Mouse (Mus musculus): ENCODE measurements around the gene Abcc12.

Gene Abcc12

DNA sequence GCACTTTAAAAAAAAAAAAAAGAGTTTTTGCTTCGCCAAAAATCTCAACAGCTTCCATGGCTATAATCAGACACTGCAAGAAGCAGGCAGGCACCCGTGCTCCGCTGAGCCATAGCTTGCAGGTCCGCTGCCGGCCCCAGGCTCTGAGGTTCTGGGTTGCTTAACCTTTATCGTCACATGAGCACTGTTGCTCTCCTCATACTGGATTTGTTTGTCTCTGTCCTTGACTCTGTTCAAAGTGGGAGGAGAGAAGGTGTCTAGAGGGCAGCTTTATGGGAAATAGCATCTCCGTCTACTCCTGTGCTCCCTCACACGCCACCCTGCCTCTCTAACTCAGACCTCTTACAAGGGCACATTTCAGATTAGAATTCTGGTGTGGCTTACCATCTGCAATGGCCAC lies 1.8 kb downstream of the Abcc12 start:
- DNase-seq (ENCODE audit: low read depth, low spot score) = no peak

DNA sequence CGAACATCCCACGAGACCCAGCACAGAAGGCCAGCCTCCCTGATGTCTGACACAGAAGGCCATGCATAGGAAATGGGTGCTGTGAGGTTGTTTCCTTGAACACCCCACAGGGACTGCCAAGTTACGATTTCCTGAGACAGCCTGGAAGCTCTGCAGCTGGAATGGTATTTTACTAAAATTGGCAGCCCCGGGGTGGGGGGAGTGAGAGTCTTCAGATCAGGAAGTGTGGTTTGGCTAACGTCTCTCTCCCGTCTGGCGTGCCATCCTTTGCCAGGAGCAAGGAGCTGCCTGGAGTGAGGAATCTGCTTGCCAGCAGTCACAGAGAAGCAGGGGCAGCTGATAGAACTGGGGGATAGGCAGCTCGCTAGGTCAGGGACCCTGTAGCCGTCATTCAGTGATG lies 2.4 kb downstream of the Abcc12 start:
- no peak for DNase-seq (ENCODE audit: low read depth, low spot score)

DNA sequence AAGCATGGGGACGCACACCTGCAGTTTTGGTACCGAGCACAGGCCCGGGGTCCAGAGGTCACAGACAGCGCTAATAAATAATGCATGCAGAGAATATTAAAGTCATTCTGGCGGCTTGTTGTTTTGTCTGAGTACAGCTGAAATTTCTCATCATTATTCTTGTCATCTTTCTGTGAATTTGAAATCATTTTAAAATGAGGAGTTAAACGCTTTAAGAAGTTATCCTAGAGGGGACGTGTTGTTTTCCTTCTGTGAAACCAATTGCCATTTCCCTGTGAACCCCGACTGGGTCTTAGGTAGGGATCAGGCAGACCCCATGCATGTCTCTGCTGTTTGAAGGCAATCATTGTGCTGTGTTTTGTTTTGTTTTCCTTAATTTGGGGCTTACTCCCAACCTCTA lies 2.9 kb downstream of the Abcc12 start:
- no peak for DNase-seq (ENCODE audit: low read depth, low spot score)

DNA sequence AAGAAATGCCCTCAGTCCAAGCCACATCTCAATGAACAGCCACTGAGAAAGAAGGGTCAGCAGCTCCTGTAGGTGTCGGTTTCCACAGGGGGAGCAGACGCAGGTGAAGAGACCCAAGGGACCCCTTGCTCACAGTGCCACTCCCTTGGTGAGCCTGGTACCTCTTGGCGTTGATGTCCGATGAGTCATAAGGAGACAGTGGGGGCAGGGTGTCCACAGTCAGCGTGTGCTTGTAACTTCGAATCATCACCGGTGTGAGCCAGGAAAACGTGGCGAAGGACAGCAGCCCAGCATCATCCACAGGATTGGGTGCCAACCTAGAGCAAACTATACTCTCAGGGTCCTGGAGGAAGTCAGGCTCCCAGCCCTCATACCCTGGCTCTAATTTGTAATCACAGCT lies 16.8 kb downstream of the Abcc12 start:
- DNase-seq (ENCODE audit: low read depth, low spot score) = no peak

DNA sequence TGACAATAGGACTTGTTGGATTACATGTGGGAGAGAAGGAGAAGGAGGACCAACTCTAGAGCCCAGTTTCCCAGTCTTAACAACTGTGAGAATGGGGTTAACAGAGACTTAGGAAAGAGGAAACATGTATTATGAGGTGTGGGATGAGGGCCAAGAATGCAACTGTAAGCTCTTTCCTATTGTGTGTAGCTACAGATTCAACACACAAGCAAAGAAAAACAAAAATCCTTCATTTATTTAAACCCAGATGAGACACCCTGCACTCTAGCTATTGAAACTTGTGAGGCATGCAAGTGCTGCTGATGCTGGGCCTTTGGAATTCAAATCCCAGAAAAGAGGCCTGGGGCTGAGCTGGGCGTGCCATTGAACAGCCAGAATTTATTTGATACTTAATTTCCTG lies 18.7 kb downstream of the Abcc12 start:
- DNase-seq (ENCODE audit: low read depth, low spot score) = no peak

DNA sequence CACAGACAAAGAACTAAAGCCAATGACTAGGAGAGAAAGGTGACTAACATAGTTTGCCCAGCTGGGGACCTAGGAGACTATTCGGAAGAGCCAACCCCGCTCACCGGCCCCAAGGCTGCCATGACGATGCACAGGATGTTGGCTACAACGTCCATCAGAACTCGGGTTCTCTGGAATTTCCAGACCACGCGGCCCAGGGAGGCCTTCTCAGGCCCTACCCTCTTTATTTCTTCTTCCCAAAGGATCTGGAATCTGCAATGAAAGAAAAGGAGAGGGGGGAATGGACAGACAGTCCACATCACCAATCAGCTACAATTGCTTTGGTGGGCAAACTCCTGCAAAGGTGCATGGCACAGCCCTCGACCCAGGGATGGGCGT lies 19.8 kb downstream of the Abcc12 start:
- peak; percentile 32 for DNase-seq (ENCODE audit: low read depth, low spot score)

DNA sequence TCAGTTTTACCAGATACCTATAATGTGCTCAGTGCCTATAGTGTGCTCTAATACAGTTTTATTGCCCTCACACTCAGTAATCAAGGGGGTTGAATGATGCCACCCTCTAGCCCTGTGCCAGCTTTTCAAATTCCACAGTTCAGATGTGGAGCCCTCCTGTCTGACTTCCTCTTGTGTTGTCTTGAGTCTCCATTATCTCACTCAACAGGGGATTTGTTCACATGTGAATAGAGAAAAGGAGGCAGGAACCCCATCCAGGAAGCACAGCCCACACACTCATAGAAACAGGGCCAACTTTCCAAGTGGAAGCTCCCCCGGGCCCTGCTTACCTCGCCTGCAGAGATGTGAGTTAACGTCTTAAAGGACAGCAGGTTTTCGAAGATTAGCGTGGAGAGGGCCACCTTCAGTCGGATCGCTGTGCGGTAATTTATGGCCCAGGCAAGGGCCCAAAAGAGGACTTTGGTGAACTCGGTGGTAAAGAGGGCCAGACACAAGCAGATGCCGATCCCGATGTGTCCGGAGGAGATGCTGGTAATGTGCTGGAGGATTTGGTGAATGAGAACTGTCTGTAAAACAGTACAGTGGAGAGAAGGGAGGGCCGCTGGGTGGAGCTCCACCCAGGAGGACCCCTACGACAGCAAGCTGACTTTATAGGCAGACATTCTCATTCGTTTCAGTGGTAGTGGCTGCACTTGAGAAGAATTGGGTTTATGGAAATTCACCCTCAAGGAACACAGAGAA lies 20.4 kb downstream of the Abcc12 start:
- DNase-seq (ENCODE audit: low read depth, low spot score) = peak; percentile 25

DNA sequence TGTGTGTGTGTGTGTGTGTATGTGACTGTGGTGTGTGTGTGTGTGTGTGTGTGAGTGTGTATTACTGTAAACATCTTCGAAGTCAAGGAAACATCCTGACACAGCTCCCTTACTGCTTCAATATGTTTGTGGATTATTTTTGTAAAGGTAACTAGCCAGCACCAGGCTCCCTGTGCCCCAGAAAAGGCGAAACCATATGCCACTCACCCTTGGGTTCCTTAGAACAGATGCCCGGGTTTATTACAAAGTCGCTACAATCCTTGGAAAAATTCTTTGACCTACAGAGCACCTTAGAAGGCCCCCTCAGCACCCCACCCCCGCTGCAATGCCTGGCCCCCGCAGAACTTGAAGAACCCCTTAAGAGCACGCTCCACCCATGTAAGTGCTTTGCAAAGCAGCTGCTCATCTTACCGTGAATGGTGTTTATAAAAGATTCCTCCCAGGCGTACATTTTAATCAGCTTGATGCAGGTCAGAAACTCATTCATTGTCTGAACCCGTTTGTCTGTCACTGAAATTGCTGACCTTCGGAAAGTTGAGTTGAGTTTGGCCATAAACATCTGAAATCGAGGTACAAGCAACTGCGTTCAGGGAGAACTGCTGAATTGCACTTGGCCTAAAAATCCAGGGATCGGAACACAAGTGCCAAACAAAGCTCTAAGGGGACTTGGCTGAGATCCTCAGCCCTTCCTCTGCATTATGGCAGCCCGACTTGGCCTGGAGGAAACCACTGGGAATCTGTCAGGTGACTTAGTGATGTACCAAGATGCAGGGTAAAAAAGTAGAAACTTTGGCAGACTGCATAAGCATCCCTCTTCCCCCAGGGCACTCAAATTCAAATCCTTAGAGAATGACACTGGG lies 23.1 kb downstream of the Abcc12 start:
- no peak for DNase-seq (ENCODE audit: low read depth, low spot score)

DNA sequence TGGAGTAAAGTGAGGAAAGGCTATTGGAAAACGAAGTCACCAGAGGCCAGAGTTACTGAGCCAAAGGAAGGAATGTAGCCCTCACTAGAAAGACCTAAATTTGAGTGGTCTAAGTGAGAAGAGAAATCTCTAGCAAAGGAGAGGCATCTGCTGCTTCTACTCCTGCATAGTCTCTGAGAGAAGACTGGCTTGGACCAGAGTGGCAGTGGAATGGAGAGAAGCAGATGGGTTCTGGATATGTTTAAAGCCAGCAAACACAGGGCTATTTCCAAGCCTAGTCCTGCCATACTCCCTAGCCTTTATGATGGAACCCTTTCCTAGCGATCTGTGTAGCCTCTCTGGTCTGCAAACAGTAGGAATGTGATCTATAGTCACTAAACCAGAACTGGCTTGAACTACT lies 24.9 kb downstream of the Abcc12 start:
- no peak for DNase-seq (ENCODE audit: low read depth, low spot score)

DNA sequence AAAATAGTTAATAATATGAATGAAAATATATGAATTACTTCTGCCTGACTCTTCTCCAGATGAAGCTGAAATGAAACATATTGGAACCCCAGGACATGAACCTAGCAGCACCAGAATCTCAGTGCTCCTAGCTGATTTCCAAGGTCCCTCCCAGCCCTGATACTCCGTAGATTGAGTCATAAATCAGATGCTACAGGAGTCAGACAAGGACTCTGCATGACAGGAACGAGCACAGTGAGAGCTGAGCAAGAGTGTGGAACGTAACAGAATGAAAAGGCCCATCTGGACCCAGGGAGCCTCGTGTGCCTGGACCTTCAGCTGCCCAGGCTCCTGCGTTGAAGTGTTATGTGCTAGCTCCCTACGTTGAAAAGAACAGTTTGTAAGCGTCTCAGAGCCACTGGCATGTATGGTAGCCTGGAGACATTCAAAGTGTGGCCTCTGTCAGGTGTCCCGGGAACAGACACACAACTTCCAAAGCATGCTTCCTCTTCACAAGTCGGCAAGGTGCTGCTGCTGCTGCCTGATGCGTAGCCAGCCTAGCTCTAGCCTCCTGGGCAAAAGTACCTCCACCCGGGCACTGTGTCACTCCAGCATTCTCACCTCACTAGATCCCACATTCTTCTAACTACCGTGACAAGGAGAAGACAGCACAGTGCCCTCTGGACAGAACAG lies 26.1 kb downstream of the Abcc12 start:
- no peak for DNase-seq (ENCODE audit: low read depth, low spot score)

DNA sequence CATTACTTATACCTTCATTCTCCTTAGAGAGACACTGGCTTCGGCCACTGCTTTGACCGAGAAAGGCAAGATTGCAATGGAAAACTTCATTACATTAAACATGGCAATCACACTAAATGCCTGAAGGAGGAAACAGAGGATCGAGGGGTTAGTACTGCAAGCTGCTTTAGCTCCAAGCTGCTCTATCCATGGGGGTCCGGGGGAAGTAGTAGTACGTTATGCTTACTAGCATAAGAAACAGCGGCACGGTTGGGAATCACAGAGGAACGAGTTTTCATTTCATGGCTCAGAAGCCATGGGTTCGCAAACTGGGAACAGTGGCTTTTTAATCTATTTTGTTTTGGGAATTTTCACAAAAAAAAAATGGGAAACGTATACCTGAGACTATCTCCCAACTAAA lies 30.0 kb downstream of the Abcc12 start:
- DNase-seq (ENCODE audit: low read depth, low spot score) = peak; percentile 63

DNA sequence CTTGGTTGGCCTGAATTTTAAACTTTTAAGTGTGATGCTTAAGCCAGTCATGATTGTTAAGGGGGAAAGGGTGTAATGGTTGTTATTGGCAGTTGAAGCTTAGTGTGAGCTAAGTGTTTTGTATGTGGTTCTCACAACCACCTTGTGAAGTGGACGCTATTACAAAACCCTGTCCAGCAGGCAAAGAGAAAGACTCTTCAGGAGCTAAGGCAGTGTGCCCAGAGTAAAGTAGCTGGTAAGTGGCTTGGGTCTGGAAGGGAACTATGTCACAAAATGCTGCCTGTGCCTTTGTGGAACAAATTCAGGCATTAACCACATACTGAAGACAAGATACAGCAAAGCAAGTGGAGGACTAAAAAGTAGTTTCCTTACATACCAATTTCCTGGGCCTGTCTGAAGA lies 34.5 kb downstream of the Abcc12 start:
- DNase-seq (ENCODE audit: low read depth, low spot score) = no peak

DNA sequence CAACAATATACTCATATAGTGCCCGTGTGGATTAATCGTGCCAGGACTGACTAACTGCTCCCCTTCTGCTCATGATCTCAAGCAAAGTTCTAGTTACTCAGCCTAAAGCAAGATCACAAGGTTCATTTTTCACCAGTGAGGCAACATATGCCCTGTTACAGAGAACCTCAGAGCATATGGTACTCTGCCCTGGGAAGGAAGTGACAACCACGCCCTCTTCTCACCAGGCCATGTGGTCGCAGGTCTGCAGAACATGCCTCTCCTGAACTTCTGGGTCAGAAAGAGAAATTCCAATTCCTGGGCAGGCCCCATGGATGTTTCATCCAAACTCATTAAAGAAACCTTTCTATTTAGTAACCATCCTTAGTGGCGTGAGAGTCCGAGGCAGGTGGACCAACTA lies 39.6 kb downstream of the Abcc12 start:
- DNase-seq (ENCODE audit: low read depth, low spot score) = no peak

DNA sequence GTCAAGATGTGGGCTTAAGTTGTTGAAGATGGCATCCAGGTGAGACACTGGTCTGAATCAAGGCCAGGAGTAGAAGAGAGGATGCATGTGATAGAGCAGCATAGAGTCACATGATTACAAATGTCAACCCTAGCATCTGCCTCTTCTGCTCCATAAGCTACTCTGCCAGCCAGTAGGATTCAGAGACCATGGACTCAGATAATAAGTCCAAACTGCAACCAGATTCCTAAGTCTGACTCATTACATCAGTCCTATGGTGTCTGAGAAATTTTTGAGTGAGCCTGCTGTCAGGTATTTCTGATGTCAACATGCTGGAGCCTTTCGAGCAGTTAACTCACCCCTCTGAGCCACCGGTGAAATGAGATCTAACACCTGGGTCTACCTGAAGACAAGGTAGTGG lies 40.1 kb downstream of the Abcc12 start:
- no peak for DNase-seq (ENCODE audit: low read depth, low spot score)

DNA sequence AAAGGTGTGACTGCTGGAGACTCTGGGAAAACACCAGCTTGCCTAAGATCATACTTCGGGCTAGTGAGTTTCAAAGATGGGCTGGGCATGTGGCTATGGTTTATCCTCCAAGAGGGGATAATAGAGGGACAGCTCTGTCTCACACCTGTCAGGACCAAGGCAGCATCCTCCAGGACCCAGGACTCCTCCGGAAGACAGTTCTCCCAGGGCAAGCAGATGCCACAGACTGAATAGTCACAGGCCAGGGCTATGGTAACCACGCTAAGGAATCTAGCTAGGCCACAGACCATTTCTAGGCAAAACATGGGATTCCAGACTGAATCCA lies 43.9 kb downstream of the Abcc12 start:
- no peak for DNase-seq (ENCODE audit: low read depth, low spot score)

DNA sequence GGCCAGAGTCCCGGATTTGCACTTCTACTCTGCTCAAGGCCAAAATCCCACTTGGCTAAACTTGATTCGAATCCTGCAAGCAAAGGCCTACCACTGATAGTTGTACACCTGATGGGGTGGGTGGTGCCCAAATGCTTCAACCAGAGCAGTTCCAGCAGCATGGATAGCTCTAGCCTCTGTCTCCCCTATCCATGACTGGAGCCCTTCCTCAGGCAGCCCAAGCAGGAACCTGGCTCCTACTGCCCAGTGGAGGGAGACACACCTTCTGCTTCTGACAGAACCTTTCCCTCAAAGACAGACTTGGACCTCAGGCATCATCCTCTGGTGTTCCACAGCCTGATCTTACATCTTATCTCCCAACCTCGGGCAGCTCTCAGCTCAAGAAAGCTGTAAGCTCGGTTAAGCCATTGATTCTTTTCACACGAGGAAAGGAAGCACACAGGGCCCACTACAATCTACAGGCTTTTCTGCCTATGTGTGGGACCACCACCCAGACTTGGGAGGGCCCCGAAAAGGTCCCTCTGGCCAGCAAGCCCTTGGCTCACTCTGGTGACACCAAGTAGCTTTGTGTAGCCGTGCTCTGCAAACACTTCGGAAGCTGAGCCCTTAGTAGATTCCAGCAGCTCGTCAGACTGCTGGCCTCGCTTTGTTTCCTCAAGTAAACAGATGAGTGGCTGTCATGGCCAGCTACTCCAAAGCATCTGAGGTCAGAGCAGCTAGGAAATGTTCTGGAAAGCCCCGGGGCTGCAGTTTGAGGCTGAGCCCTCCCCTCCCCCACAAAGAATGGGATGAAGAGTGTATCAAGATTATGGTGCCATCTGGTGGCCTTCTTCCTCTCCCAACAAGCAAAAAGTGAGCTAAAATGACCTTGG lies 44.5 kb downstream of the Abcc12 start:
- peak; percentile 55 for DNase-seq (ENCODE audit: low read depth, low spot score)

DNA sequence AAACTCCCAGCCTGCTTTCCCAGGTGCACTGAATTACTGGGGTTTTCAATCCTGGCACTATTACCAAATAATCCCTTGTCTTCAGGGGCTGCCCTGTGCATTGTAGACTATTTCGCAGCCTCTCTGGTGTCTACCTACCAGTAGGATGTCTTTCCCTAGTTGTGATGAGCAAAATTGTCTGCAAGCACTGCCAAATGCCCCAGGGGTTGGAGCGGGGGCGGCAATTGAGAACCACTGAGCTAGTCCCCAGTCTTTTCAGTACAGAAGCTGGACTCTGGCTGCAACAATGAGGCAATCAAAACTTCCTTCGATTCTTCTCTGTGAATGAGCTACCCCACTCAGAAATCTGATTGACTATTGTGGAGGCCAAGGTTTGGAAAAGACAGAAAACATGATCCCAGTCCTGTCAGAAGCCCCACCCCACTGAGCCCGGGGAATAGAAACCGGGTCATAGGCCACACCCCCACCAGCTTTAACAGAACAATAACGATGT lies 45.4 kb downstream of the Abcc12 start:
- no peak for DNase-seq (ENCODE audit: low read depth, low spot score)

DNA sequence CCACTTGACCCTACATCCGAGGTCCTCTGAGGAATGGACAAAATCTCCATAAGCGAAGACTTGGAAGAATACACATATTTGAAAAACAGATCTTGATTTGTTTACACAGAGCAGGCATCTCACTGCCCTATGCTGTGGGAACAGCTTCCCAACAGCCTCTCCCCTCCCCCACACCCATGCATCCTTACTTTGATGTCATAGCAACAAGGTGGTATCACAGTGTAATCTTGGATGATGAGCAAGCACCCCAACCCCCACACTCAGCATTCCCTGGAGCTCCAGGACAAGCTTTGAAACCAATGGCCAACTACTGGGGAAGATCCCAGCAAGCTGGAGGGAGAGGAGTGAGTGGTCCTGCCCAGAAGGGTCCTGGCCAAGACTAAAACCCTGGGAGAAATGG lies 50.8 kb downstream of the Abcc12 start:
- DNase-seq (ENCODE audit: low read depth, low spot score) = no peak

DNA sequence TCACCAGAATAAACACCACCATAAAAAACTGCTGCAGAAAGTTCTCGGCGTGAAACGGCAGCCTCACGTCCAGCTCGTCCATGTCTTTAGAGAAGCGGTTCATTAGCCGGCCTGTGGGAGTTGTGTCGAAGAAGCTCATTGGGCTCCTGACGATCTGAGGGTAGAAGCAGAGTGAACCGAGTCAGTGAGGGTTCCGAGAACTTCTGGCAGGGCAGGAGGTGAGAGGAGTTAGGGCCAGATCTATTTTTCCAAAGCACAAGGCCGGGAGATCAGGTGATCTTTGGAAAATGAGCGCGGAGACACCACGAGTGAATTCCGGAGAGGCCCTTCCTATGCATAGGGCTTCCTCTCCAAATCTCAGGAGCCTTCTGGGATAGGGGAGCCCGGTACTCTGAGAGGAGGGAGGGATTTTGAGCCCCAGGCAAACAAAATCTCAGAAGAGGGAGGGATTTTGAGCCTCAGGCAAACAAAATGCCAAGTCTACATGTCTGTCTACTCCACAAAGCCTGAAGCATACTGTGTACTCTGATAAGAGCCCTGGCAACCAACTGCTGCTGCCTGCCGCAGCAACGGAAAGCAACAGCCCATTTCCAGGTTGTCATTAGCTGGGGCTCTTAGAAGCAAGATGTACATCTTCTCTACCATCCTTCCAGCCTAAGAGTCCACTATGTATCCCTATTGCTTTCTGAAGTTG lies 53.0 kb downstream of the Abcc12 start:
- DNase-seq (ENCODE audit: low read depth, low spot score) = no peak

DNA sequence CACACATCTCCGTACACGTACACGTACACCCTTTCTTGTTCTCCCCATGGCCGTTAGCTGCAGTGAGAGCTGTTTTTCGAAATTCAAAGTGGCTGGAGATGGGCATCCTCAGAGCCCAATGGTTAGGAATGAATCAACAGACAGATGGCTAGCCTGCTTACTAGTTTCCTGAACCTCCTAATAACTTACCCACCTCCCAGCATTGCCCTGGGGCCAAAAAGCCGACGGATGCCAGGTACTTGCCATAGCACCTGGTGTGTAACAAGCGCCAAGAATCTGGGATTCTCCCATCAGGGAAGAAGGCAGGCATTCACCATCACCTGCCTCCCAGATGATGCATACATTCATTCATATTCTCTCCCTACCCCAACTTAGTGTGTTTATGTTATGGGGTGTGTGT lies 53.7 kb downstream of the Abcc12 start:
- no peak for DNase-seq (ENCODE audit: low read depth, low spot score)

DNA sequence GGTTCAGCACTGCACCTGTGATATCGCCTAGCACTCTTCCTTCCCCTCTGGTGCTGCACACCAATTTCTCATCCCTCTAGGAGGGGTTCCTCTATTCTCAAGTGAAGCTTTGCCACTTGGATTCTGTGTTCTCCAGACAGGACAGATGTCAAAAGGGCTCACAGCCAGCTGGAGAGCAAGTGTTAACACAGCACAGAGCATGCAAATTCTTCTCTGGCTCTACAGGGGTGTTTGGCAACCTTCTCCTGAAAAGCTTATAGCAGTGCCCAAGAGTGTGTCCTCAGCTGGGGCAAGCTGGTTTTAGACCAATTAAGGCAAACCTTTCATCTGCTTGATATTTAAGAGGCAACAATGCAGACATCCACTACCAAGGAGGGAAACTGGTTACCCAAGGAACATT lies 66.3 kb downstream of the Abcc12 start:
- no peak for DNase-seq (ENCODE audit: low read depth, low spot score)

Data from R1 (cell line).